ENCODE assay signal across 12 mouse cellular contexts in the genomic region with DNA sequence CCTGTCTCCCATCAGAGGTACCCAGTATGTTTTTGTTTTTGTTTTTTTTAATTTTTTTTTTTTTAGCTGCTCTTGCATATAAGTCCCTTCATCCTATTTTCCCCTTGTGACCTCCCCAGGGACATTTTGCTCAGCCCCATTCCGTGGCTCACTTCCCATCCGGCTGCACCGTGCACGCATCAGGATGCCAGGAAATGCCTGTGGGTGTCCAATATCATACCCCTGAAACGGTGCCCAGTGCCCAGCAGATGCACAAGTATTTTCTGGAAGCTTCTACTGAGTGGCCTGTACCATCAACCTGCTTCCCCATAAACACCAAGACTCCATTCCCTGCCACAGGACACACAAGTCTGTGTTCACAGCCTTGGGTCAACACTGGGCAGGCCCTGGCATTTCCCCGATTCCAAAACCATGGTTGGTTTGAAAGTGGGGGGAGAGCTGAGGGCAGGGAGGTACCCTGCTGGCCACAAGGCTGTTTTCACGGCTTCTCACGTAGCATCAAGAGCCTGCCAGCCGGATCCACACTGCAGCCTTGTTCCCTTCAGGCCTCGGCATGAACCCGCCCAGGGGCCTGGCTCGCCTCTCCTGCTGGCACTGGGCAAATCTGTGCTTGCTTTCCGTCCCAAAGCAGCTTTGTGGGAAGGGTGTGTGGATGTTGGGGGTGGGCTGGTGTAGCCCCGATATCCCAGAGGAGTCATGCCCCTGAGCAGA. TPM values are rescaled to one million over a fixed set of nuclear protein-coding genes. Genes with fewer than 3 reads are reported as not detected.
DNase-seq lines count a peak whose midpoint lies in the region; ATAC-seq and TF ChIP-seq lines count a peak whose summit lies in the region.
"Had no signal": no experiment of that assay in that cellular context is flagged by ENCODE, and none has a peak within 500 bp of the region (broad histone marks: within the 10 kb centered on the region; RNA-seq: fewer than 3 reads in every experiment).

No protein-coding gene starts in this region.

- peak; percentile 37; the same call in 1 of the 2 replicates for ATAC-seq in hindbrain, embryonic 14.5 days (ENCODE audit: low FRiP score)

- H3K4me2 ChIP-seq in hindbrain, embryonic 14.5 days (replicated peaks): no peak overlapping the region
- H3K4me2 ChIP-seq: heart, embryonic 15.5 days; lung, embryonic 14.5 days; stomach, embryonic 15.5 days had no signal

- intact Hi-C loops in left cerebral cortex, postnatal 36 days (cut with DNase I): no loop called here

- peaks cover 11% of the 10 kb centered on the region; the same call in 1 of the 2 replicates for H3K4me1 ChIP-seq in hindbrain, embryonic 14.5 days (replicated peaks; ENCODE audit: control insufficient read depth, insufficient read depth, low read length)

- H3K27ac ChIP-seq in layer of hippocampus, adult 2 months: 0 out of 2 replicates have a peak overlapping the region, but pooled peaks have one; percentile 32
- no peak overlapping the region for H3K27ac ChIP-seq in hindbrain, embryonic 14.5 days
- H3K27ac ChIP-seq: heart, embryonic 15.5 days had no signal

- no peak for TF ChIP-seq CTCF in layer of hippocampus, adult 2 months (conservative IDR thresholded peaks at IDR 0.05)

- H3K9ac ChIP-seq in hindbrain, embryonic 14.5 days: no peak overlapping the region
- H3K9ac ChIP-seq: heart, embryonic 15.5 days; lung, embryonic 14.5 days; stomach, embryonic 15.5 days had no signal

- H3K27me3 ChIP-seq in hindbrain, embryonic 14.5 days (ENCODE audit: control insufficient read depth, insufficient read depth, low read length): no peaks in the 10 kb centered on the region
- H3K27me3 ChIP-seq: heart, embryonic 15.5 days; stomach, embryonic 15.5 days had no signal

- no peak overlapping the region for H3K4me3 ChIP-seq in layer of hippocampus, adult 2 months
- H3K4me3 ChIP-seq in hindbrain, embryonic 14.5 days (replicated peaks; ENCODE audit: low read length): no peak overlapping the region
- H3K4me3 ChIP-seq: heart, embryonic 15.5 days; stomach, embryonic 15.5 days had no signal

- DNase-seq in layer of hippocampus, adult 2 months (ENCODE audit: low spot score in 2 of 2): peak in 1 of 2 experiments; percentile 38
- DNase-seq in layer of hippocampus, postnatal 25 days (ENCODE audit: extremely low spot score in 1 of 2, low spot score in 1 of 2): no peak
- peak; percentile 84 for DNase-seq in Muller cell, postnatal 12 days (ENCODE audit: inconsistent ontology term)
- peak; percentile 56 to 64 for DNase-seq in cerebellum, postnatal 25 days
- DNase-seq in hindbrain, embryonic 14.5 days (ENCODE audit: low spot score): no peak
- DNase-seq in left cerebral cortex, adult 18-20 months (ENCODE audit: low spot score in 2 of 2): no peak
- no peak for DNase-seq in urinary bladder, postnatal 14 days (ENCODE audit: low spot score)
- DNase-seq in left cerebral cortex, postnatal 36 days (ENCODE audit: low spot score in 2 of 2): no peak
- DNase-seq: kidney, postnatal 25 days; lung, embryonic 14.5 days had no signal

- 62% methylated on average over 14 of the region's 14 CpGs for WGBS in hindbrain, embryonic 14.5 days

- H3K9me3 ChIP-seq in hindbrain, embryonic 14.5 days (ENCODE audit: control insufficient read depth, low read length): no peaks in the 10 kb centered on the region
- H3K9me3 ChIP-seq: heart, embryonic 15.5 days; stomach, embryonic 15.5 days had no signal

- H3K36me3 ChIP-seq in hindbrain, embryonic 14.5 days (replicated peaks; ENCODE audit: control insufficient read depth, insufficient read depth): no peaks in the 10 kb centered on the region
- H3K36me3 ChIP-seq: heart, embryonic 15.5 days; stomach, embryonic 15.5 days had no signal

RNA-seq across cellular contexts. Expression of a gene that starts 36.2 kb away (rescaled TPM):
- total RNA-seq in layer of hippocampus, adult 2 months (2021): under 1 TPM; 0.44 to 0.83 TPM
- under 1 TPM; 0.37 to 0.80 TPM for total RNA-seq in layer of hippocampus, postnatal 25 days (2021)
- polyA plus RNA-seq in hindbrain, embryonic 14.5 days (2014; fragmentation: Nextera tagmentation; extraction: Ambion mirVana): 5.8 and 6.4 TPM in 2 replicates
- 1 to 10 TPM in 1 of 2 experiments, under 1 TPM in 1; 0.68 to 1.0 TPM for total RNA-seq in left cerebral cortex, adult 18-20 months (2021)
- 1 to 10 TPM in 1 of 2 experiments, under 1 TPM in 1; 0.44 to 2.5 TPM for total RNA-seq in left cerebral cortex, postnatal 36 days (2021)

Comparison
In these comparisons a context has a peak if more than half of its experiments do, and no peak if none do; other contexts are left out.
1. DNase-seq: peak in Muller cell, postnatal 12 days (single experiment) and cerebellum, postnatal 25 days (2 of 2); none in layer of hippocampus, postnatal 25 days (0 of 2), hindbrain, embryonic 14.5 days (single experiment), left cerebral cortex, adult 18-20 months (0 of 2), urinary bladder, postnatal 14 days (single experiment) and left cerebral cortex, postnatal 36 days (0 of 2).